Mouse (Mus musculus) gastrocnemius, postnatal 36 days (tissue): ENCODE results near the gene Gm3164. TPM values are rescaled to one million over a fixed set of nuclear protein-coding genes. Genes with fewer than 3 reads are reported as not detected.
"Not testable (repeated sequence)": the region's sequence is repeated elsewhere in the genome, so short reads cannot be mapped to it uniquely, and the experiment has no call there.

ENCODE experiments used
- DNase-seq, 2 experiments: peaks; one replicate each; pipeline ENCODE4 v3.0.0; 2022
- intact Hi-C: fragments of 180-260 bp; cut with DNase I; formaldehyde crosslinking; loops from one replicate; pipeline ENCODE4 v1.15.1; 2025
- long read RNA-seq, 2 experiments: library from polyadenylated mRNA; stranded (forward); transcript quantifications; one replicate each; pipeline ENCODE4 v2.0.0; 2021
- total RNA-seq, 2 experiments: library from RNA; stranded (reverse); gene quantifications; 2 replicates each; pipeline ENCODE4 v1.2.3; 2021

The Gm3164 gene
- under 1 TPM in 1 of 2 experiments, not detected in 1; 0.26 TPM for total RNA-seq
- long read RNA-seq, experiment 1: 0 reads
- long read RNA-seq, experiment 2: 0 reads

DNA sequence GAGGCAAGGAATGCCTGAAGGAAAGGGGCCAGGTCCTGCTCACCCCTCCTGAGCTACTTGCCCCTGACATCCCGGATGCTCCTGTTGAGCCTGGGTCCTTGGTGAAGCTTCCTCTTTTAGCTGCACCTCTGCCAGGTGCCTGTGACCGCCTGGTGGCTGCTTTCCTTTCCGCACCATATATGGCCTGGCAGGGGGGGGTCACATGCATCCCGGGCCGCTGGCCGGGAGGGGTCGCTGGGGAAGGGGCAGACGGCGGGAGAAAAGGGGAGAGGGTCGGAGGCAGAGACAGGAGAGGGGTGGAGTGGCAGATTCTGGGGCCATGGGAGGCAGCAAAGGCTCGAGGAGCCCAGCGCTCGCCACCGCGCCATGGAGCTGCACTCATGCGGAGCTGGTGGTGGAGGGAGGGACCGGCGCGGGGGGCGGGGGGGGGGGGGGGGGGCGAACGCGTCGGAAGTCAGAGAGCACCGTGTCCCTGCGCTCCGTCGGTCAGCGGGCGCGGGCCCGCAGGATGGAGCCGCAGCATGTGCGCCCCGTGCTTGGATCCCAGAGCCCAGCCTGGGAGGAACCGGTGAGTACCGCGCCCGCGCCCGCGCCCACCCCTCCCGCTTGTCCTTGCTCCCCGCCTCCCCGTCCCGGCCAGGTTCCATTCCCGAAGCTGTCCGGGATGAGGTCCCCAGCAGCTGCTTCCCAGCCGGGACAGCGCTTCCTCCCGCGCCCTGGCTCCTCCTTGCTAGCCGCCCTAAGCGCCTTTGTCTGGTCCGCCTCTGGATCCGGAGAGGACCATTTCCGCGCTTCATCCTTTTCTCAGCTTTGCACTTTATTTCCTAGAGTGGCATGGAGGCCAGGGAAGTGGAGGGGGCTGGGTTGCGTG is at the start of gene Gm3164:
Gene Gm3164, plus strand, starts transcription at position 484 of the 871 bp plus-strand sequence.
- DNase-seq: peak; percentile 34 to 41
- intact Hi-C loops: not testable (repeated sequence)

DNA sequence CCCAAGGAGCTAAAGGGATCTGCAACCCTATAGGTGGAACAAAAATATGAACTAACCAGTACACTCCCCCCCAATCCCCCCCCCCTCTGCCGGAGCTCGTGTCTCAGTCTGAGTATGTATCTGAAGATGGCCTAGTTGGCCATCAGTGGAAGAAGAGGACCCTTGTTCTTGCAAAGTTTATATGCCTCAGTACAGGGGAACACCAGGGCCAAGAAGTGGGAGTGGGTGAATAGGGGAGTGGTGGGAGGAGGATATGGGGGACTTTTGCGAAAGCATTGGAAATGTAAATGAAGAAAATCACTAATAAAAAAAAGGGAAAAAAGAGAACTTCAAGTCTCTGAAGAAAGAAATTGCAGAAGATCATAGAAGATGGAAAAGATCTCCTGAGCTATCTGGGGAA is 46.3 kb upstream of the Gm3164 start:
- DNase-seq, intact Hi-C loops: not testable (repeated sequence)

DNA sequence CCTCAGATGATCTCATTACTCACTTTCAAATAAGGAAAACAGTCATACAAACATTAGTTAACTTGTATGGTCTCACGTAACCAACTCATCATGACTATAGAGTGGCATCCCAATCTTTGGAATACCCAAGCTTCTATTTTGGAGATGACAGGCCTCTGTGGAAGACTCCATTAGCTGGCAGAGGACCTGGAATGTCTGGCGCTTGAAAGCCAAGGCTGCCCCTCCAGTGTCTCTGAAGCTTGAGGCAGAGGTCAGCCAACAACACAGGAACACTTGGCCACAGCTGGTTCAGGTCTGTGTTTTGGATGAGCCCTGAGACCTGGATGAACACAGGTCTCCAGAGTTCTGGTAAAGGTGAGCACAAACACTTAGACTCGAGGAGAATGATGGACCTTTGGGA is 45.6 kb upstream of the Gm3164 start:
- intact Hi-C loops, DNase-seq: not testable (repeated sequence)

DNA sequence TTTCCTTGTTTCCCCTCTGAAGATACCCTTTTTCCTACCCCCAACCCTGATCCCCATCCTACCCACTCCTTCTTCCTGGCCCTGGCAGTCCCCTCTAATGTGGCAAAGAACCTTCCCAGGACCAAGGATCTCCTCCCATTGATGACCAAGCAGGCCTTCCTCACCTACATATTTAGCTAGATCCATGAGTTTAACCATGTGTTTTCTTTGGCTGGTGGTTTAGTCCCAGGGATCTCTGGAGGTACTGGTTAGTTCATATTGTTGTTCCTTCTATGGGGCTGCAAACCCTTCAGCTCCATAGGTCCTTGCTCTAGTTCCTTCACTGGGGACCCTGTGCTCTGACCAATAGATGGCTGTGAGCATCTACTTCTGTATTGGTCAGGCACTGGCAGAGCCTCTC is 37.4 kb upstream of the Gm3164 start:
- DNase-seq, intact Hi-C loops: not testable (repeated sequence)

DNA sequence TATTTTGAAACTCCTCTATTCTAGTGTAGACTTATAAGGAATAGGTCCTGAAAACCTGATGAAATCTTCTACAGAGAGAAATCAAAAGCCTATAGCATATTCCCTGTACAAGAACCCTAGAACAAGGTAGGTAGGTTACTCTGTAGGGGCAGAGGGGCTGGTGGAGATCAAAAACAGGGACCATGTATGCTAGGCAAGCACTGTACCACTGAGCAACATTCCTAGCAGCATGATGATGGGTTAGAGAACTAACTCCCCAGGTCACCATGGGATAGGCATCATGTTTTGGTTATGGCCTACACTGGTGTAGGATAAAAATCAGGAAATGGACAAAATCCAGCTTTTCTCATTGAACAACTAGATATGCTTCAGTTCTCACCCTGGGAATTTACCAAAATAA is 29.6 kb upstream of the Gm3164 start:
- intact Hi-C loops, DNase-seq: not testable (repeated sequence)

DNA sequence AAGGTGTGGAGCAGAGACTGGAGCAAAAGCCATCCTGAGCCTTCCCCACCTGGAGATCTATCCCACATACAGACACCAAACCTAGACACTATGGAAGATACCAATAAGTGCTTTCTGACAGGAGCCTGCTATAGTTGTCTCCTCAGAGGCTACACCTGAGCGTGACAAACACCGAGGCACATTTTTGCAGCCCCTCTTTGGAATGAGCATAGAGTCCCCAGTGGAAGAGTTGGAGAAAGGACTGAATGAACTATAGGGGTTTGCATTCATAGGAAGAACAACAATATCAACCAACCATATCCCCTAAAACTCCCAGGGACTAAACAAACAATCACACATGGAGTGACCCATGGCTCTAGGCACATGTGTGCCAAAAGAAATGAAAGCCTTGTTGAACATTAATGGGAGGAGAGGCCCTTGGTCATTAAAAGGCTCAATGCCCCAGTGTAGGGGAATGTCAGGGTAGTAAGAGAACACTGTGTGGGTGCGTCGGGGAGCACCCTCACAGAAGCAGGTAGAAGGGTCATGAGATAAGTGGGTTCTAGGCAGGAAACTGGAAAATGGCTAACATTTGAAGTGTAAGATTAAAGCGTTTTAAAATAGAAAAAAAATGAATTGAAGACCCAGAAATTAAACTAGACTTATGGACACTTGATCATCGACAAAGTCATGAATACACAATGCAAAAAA is 22.3 kb upstream of the Gm3164 start:
- DNase-seq: peak in 1 of 2 experiments; percentile 13
- intact Hi-C loops: not testable (repeated sequence)

DNA sequence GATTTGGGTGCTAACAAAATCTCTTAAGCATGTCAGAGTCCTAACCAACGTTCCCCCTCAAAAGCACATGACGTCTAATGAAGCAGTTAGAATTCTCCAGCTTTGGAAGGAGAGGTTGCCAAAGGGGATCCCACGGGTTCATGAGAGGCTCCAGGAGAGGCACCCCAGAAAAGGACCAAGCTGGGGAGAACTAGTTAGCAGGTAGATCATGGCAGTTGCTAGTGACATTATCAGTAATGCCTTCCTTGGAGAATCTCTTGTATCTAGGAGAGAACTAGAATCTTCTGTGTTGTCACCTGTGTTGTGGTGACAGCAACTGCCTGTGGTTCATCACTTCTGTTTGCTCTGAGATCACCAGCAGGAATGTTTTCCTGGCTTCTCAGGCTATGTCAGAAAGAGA is 18.0 kb upstream of the Gm3164 start, which contains the start of gene Gm3159:
Gene Gm3159, plus strand, starts transcription at position 301 of the 400 bp plus-strand sequence.
- DNase-seq, intact Hi-C loops: not testable (repeated sequence)

DNA sequence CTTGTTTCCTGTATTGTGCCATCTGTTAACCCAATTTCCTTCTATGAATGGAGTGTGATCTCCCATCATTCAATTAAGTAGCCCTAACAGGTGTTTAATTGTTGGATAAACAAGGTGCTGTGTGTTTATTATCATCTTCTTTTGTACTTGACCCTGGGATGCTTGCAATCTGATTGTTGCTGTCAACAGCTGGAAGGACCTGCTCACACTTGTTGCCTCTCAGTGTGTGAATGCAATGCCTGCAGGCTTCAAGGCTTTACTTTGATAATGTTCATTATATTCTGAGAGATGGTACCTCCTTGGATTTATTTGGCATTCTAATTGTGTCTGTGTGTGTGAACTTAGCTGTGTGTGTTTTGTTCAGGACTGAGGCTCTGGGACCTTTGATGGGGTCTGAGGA is 16.6 kb upstream of the Gm3164 start:
- intact Hi-C loops, DNase-seq: not testable (repeated sequence)

DNA sequence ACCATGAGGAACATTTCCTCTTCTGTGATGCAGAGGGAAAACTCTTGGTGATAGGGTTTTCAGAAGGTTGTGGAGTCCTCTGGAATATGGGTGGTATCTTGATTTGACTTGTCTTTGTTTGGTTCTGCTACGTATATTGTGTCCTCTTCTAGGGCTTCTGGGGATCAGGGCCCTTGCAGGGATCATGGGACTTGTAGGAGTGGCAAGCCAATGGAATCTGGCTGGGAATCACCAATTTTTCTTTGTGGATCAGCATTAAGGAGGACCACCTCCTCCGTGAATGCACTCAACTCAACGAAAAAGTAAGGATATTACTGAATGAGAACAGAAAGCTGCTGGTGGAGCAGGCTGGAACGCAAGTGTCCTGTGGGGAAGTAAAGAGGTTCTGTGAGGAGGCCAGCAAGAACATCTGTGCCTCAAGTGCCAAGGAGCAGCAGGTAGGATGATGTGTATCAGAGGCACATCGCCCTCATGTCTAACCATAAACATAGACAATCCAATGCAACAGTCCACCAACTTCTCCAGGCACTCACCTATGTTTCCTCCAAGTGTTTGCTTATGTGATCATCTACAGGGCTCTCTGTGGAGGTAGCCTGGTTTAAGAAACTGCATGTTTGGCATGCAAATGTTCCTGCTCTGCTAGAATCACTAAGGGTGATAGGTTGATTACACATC is 15.0 kb upstream of the Gm3164 start:
- peak in 1 of 2 experiments; percentile 17 for DNase-seq
- intact Hi-C loops: not testable (repeated sequence)

DNA sequence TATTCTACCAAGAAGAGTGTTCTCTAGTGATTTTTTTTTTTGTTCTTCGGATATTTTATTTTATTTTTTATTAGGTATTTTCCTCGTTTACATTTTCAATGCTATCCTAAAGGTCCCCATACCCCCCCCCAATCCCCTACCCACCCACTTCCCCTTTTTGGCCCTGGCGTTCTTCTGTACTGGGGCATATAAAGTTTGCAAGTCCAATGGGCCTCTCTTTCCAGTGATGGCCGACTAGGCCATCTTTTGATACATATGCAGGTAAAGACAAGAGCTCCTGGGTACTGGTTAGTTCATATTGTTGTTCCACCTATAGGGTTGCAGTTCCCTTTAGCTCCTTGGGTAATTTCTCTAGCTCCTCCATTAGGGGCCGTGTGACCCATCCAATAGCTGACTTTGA is 14.0 kb upstream of the Gm3164 start:
- DNase-seq, intact Hi-C loops: not testable (repeated sequence)

DNA sequence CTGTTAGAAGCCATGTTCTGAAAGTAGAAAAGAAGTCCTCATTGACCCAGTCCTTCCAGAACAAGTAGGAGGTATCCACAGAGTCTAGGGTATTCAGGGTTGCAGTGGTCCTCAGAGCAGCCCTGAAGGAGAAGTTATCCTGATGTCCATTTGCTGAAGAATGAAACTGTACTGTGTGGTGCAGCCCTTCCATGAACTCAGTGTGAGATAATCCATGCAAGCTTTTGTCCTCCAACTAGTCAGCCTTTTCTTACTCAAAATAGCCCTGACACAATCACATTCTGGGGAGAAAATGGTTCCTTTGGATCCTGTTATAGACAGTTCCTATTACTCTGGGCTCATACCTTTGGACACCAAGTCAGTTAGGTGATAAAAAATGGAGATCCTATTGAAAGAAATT is 11.4 kb upstream of the Gm3164 start:
- intact Hi-C loops, DNase-seq: not testable (repeated sequence)

DNA sequence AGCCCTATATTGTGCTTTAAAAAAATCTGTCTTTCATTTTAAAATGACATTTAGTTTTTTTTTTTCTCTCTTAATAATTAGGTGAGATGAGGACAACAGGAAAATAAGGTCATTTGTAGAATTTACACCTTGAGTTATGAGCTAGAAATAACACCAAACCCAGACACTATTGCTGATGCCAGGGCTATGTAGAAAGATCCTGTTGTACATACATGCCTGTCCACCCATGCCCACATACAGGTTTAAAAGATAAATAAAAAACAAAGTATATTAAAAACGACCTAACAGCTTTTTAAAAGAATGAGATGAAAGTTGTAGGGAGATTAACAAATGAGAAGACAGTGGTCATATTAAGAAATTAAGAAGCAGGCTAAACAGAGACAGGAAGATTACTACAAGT is 5.3 kb upstream of the Gm3164 start:
- intact Hi-C loops, DNase-seq: not testable (repeated sequence)

DNA sequence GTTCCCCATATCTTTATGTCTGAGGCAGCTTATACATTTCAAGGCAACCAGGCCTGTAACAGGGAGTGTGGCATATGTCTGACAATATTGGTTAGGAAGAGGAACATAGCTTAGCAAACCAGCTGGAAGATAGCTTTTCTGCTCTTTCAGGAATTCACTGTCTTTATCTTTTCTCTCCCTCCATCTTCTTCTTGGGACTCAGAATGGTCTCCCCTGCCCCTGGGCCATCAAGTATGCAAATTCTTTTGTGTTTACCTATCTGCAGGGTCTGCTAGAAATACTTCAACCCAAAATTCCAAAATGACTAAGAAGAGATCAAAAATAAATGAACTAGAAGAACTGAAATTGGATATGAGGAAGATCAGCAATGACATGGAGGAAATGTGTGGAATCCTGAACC is 15.4 kb downstream of the Gm3164 start, which contains the start of gene Gm3173:
Gene Gm3173, plus strand, starts transcription at position 301 of the 400 bp plus-strand sequence.
- intact Hi-C loops, DNase-seq: not testable (repeated sequence)

DNA sequence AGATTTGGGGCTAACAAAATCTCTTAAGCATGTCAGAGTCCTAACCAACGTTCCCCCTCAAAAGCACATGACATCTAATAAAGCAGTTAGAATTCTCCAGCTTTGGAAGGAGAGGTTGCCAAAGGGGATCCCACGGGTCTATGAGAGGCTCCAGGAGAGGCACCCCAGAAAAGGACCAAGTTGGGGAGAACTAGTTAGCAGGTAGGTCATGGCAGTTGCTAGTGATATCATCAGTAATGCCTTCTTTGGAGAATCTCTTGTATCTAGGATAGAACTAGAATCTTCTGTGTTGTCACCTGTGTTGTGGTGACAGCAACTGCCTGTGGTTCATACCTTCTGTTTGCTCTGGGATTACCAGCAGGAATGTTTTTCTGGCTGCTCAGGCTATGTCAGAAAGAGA is 66.2 kb downstream of the Gm3164 start, which contains the start of gene Gm3182:
Gene Gm3182, plus strand, starts transcription at position 301 of the 400 bp plus-strand sequence.
- DNase-seq, intact Hi-C loops: not testable (repeated sequence)

Other genes with a start within 250 kb of the Gm3164 start
- gene Gm2974, start 232.9 kb upstream of the Gm3164 start, total RNA-seq: not detected
- gene Gm3138, start 165.8 kb upstream of the Gm3164 start, total RNA-seq: not detected
- gene Gm3149, start 98.2 kb upstream of the Gm3164 start, total RNA-seq: not detected
- under 1 TPM in 1 of 2 experiments, not detected in 1; 0.31 TPM for gene 2610042L04Rik, start 80.7 kb upstream of the Gm3164 start, total RNA-seq
- gene Gm3159, start 17.9 kb upstream of the Gm3164 start, total RNA-seq: not detected
- not detected for gene Gm3173, start 15.5 kb downstream of the Gm3164 start, total RNA-seq
- not detected for gene Gm3182, start 66.3 kb downstream of the Gm3164 start, total RNA-seq
- not detected for gene Gm3047, start 140.0 kb downstream of the Gm3164 start, total RNA-seq
- not detected for gene Gm8159, start 216.9 kb downstream of the Gm3164 start, total RNA-seq
- gene Gm3239, start 248.7 kb downstream of the Gm3164 start, total RNA-seq: not detected